Mouse (Mus musculus): ENCODE data around the gene Akap14.

DNA sequence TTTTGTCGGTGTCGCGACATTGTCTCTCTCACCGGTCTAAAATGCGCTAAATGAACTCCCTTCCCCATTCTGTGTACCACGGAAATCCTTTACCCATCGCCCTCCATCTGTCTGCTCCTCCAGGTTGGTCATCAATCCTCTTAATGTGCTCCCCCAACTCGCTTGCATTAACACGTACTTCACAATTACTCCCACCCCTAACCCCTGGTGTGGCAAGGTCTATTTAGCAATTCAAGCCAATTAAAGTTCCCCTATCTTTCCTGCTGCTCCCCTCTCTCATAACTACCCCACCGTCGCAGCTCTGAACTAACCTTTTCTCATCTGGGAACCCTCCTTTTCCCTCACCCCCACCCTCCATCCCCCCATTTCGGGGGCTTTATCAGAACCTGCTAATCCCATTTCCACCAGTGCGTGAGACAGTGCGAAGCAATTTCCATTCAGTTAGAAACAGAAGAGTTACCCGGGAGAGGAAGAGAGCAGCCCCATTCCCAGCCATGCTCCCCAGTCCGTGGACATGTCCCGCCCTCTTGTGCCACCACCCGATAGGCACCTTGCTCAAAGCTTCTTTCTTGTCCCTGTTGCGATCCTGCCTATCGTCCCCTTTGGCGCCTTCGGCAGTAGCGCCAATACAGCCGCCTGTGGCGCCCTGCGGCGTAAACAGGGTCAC is 59.0 kb downstream of the Akap14 start:
- TF ChIP-seq FLI1 (IDR thresholded peaks at IDR 0.05; ENCODE audit: low read length) (no peak), GATA1 (IDR thresholded peaks at IDR 0.05; ENCODE audit: borderline replicate concordance, low read length) (no peak)
